In the genomic region with DNA sequence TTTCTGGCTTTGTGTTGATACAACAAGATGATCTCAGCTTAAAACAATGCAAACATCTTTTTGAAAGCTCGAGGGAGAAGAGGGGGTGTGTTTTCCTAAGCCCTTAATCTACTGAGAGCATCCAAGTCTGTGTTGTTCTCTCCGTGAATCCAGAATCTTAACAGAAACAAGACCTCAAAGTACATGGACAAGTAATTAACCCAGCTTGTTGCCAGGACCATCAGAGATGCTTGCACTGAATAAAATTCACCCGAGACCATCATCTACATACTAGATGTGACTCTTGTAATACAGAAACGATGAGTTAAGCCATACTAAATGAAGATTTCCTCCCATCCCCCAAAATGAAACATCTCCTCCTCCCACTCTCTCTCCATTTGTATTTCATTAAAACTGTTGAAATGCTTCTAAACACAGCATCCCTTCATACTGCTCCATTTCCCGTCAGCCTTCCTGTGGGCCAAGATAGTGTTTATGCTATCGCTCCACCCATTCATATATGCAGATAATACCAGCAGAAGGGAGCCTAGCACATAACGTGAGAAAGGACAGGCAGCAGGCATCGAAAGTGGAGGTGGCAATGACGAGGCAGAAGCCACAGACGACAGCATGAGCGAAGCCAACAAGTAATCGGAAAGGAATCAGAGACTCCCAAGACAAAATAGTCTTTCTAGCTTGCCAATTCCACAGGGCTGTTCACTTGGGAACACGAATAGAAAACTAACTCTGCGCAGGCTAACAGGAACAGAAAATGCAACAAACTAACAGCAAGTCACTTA, we compare ENCODE assay signal across 11 mouse cellular contexts.
DNase-seq lines count a peak whose midpoint lies in the region; ATAC-seq and TF ChIP-seq lines count a peak whose summit lies in the region.
"Had no signal": no experiment of that assay in that cellular context is flagged by ENCODE, and none has a peak within 500 bp of the region (broad histone marks: within the 10 kb centered on the region; RNA-seq: fewer than 3 reads in every experiment).

No protein-coding gene starts in this region.

- no peak for TF ChIP-seq POLR2A in kidney, adult 2 months (IDR thresholded peaks at IDR 0.05; ENCODE audit: low read depth, low read length)
- no peak for TF ChIP-seq POLR2A in brain, embryonic 14.5 days (IDR thresholded peaks at IDR 0.05; ENCODE audit: borderline replicate concordance, extremely low read depth, insufficient read depth, insufficient read length, poor library complexity, severe bottlenecking)

- no peak overlapping the region for H3K4me3 ChIP-seq in kidney, adult 2 months (ENCODE audit: insufficient read depth, low read depth, low read length)
- no peak overlapping the region for H3K4me3 ChIP-seq in kidney, embryonic 14.5 days (ENCODE audit: low read length)
- H3K4me3 ChIP-seq: limb, embryonic 13.5 days; midbrain, embryonic 13.5 days had no signal

- ATAC-seq in kidney, embryonic 14.5 days (ENCODE audit: low FRiP score, low TSS enrichment), result no peak
- ATAC-seq in megakaryocyte progenitor cell, adult 5-6 weeks (replicated peaks; ENCODE audit: poor library complexity), result no peak
- ATAC-seq: inflammation-experienced regulatory T-cells, adult 6 months; midbrain, embryonic 13.5 days had no signal

- no peaks in the 10 kb centered on the region for H3K9me3 ChIP-seq in kidney, embryonic 14.5 days (ENCODE audit: control insufficient read depth, low read length)
- H3K9me3 ChIP-seq: limb, embryonic 13.5 days; midbrain, embryonic 13.5 days had no signal

- H3K36me3 ChIP-seq in kidney, adult 2 months (ENCODE audit: control insufficient read depth, insufficient read depth, low read length), result no peaks in the 10 kb centered on the region
- H3K36me3 ChIP-seq in kidney, embryonic 14.5 days (ENCODE audit: control insufficient read depth, insufficient read depth, low read length), result no peaks in the 10 kb centered on the region
- H3K36me3 ChIP-seq: limb, embryonic 13.5 days; midbrain, embryonic 13.5 days had no signal

- no peak for DNase-seq in kidney, adult 2 months
- peak; percentile 50 for DNase-seq in brain, embryonic 14.5 days (ENCODE audit: low read depth)
- peak; percentile 85 for DNase-seq in fibroblast of lung, adult 2 months (ENCODE audit: low read depth)
- DNase-seq in lung, postnatal 10 days, result peak; percentile 17
- DNase-seq in liver, result no peak
- DNase-seq: thymus, postnatal 36 days had no signal

- no peak overlapping the region for H3K4me2 ChIP-seq in kidney, embryonic 14.5 days (replicated peaks; ENCODE audit: low read depth, low read length)
- H3K4me2 ChIP-seq: limb, embryonic 13.5 days; midbrain, embryonic 13.5 days had no signal

- no peak overlapping the region for H3K9ac ChIP-seq in kidney, embryonic 14.5 days (ENCODE audit: low read depth, low read length)
- H3K9ac ChIP-seq: limb, embryonic 13.5 days; midbrain, embryonic 13.5 days had no signal

- no peaks in the 10 kb centered on the region for H3K27me3 ChIP-seq in kidney, adult 2 months (replicated peaks; ENCODE audit: control insufficient read depth, insufficient read depth, low read length)
- no peaks in the 10 kb centered on the region for H3K27me3 ChIP-seq in kidney, embryonic 14.5 days (ENCODE audit: control insufficient read depth, insufficient read depth, low read length)
- H3K27me3 ChIP-seq: limb, embryonic 13.5 days; midbrain, embryonic 13.5 days had no signal

- TF ChIP-seq CTCF in kidney, adult 2 months (conservative IDR thresholded peaks at IDR 0.05; ENCODE audit: insufficient read depth, insufficient read length, low read depth, low read length), result no peak
- no peak for TF ChIP-seq CTCF in brain, embryonic 14.5 days (IDR thresholded peaks at IDR 0.05; ENCODE audit: borderline replicate concordance, extremely low read depth, insufficient read depth, insufficient read length)

- 71% methylated on average over 14 of the region's 14 CpGs for WGBS in kidney, adult 2 months
- 72% methylated on average over 14 of the region's 14 CpGs for WGBS in kidney, embryonic 14.5 days

- peak overlapping the region; percentile 52; the same call in 1 of the 2 replicates for H3K27ac ChIP-seq in kidney, adult 2 months (ENCODE audit: insufficient read depth, low read depth, low read length)
- no peak overlapping the region for H3K27ac ChIP-seq in kidney, embryonic 14.5 days (ENCODE audit: low read depth, low read length)
- H3K27ac ChIP-seq: limb, embryonic 13.5 days; midbrain, embryonic 13.5 days had no signal

- H3K4me1 ChIP-seq in kidney, adult 2 months (ENCODE audit: control insufficient read depth, insufficient read depth, low read length), result no peaks in the 10 kb centered on the region
- 0 out of 2 replicates have a peak, but pooled peaks cover 4% of the 10 kb centered on the region for H3K4me1 ChIP-seq in kidney, embryonic 14.5 days (ENCODE audit: control insufficient read depth, insufficient read depth, low read length)

Comparison
In these comparisons a context has a peak if more than half of its experiments do, and no peak if none do; other contexts are left out.
1. DNase-seq: peak in brain, embryonic 14.5 days (single experiment), fibroblast of lung, adult 2 months (single experiment) and lung, postnatal 10 days (single experiment); none in kidney, adult 2 months (single experiment) and liver (single experiment).